Mouse (Mus musculus) fibroblast of lung, adult 2 months (primary cell): Measurements from ENCODE around the gene Gusb.
A peak's percentile ranks its signal among the peaks of the same experiment; 100 is the strongest.
"Not testable (repeated sequence)": the region's sequence is repeated elsewhere in the genome, so short reads cannot be mapped to it uniquely, and the experiment has no call there.

Source experiments
- DNase-seq: peaks from one replicate; pipeline ENCODE4 v3.0.0-alpha.2; 2011; ENCODE audit warnings: low read depth

Gusb gene

GRCm38 (mm10) chr5:130002301-130003146, at the start of gene Gusb:
Gene Gusb (minus strand): TSS chr5:130003049.
- peak; percentile 70 for DNase-seq

- no peak for DNase-seq
Measured at GRCm38 (mm10) chr5:130052510-130052909, 49.7 kb upstream of the Gusb start.

- DNase-seq = no peak
Measured at GRCm38 (mm10) chr5:130051073-130051860, 48.4 kb upstream of the Gusb start.

- DNase-seq = no peak
Measured at GRCm38 (mm10) chr5:130050416-130050815, 47.6 kb upstream of the Gusb start.

- DNase-seq = no peak
Measured at GRCm38 (mm10) chr5:130048786-130049520, 46.1 kb upstream of the Gusb start.

GRCm38 (mm10) chr5:130047013-130047412, 44.2 kb upstream of the Gusb start:
- DNase-seq = no peak

- DNase-seq = no peak
Measured at GRCm38 (mm10) chr5:130046589-130046988, 43.7 kb upstream of the Gusb start.

GRCm38 (mm10) chr5:130046100-130046499, 43.3 kb upstream of the Gusb start:
- no peak for DNase-seq

GRCm38 (mm10) chr5:130044201-130044695, 41.4 kb upstream of the Gusb start:
- peak; percentile 56 for DNase-seq

- DNase-seq = no peak
Measured at GRCm38 (mm10) chr5:130043741-130044140, 40.9 kb upstream of the Gusb start.

- DNase-seq = no peak
Measured at GRCm38 (mm10) chr5:130041262-130041661, 38.4 kb upstream of the Gusb start.

- no peak for DNase-seq
Measured at GRCm38 (mm10) chr5:130040797-130041196, 37.9 kb upstream of the Gusb start.

GRCm38 (mm10) chr5:130037752-130038455, 35.1 kb upstream of the Gusb start:
- no peak for DNase-seq

- DNase-seq = not testable (repeated sequence)
Measured at GRCm38 (mm10) chr5:130036300-130036699, 33.5 kb upstream of the Gusb start.

GRCm38 (mm10) chr5:130033869-130034268, 31.0 kb upstream of the Gusb start:
- no peak for DNase-seq

GRCm38 (mm10) chr5:130031410-130032390, 28.9 kb upstream of the Gusb start:
- DNase-seq = no peak

- peak; percentile 44 for DNase-seq
Measured at GRCm38 (mm10) chr5:130029142-130029897, 26.5 kb upstream of the Gusb start, which contains the start of the genes Asl and Crcp. Gene Asl (minus strand): TSS chr5:130029247. Gene Crcp (plus strand): TSS chr5:130029290.

- no peak for DNase-seq
Measured at GRCm38 (mm10) chr5:130027696-130028095, 24.8 kb upstream of the Gusb start.

GRCm38 (mm10) chr5:130027134-130027533, 24.3 kb upstream of the Gusb start:
- DNase-seq = no peak
